Mouse (Mus musculus) myocyte (in vitro differentiated cells): Measurements from ENCODE around the gene Ctf2.

Experiments used
- CEBPB ChIP-seq: IDR thresholded peaks from 2 replicates; pipeline ENCODE4 v1.6.1; 2011; ENCODE audit warnings: mild to moderate bottlenecking, moderate library complexity; ENCODE audit not compliant: poor library complexity, insufficient read depth, severe bottlenecking
- E2F4 ChIP-seq: IDR thresholded peaks from one replicate; pipeline ENCODE4 v1.6.1; 2011; ENCODE audit warnings: mild to moderate bottlenecking, control low read depth, moderate library complexity; ENCODE audit not compliant: insufficient read depth
- MAX ChIP-seq: IDR thresholded peaks from one replicate; pipeline ENCODE4 v1.6.1; 2011; ENCODE audit warnings: low read depth, mild to moderate bottlenecking, control low read depth
- MYOD1 ChIP-seq, 3 experiments: IDR thresholded peaks; one replicate each; pipeline ENCODE4 v1.6.1; 2011; ENCODE audit warnings: control low read depth in 2 of 3, low read depth in 2 of 3, mild to moderate bottlenecking in 2 of 3, moderate library complexity in 1 of 3; ENCODE audit not compliant: insufficient read length in 2 of 3, control insufficient read depth in 1 of 3
- MYOG ChIP-seq, 3 experiments: IDR thresholded peaks; one replicate each; pipeline ENCODE4 v1.6.1; 2011; ENCODE audit warnings: control low read depth in 2 of 3, low read depth in 2 of 3, mild to moderate bottlenecking in 2 of 3; ENCODE audit not compliant: insufficient read length in 2 of 3, control insufficient read depth in 1 of 3, insufficient read depth in 1 of 3
- POLR2A ChIP-seq: IDR thresholded peaks from one replicate; pipeline ENCODE4 v1.6.1; 2011; ENCODE audit warnings: low read depth, mild to moderate bottlenecking, control low read depth, moderate library complexity; ENCODE audit not compliant: insufficient read length
- POLR2AphosphoS2 ChIP-seq: IDR thresholded peaks from one replicate; pipeline ENCODE4 v1.6.1; 2011; ENCODE audit warnings: low read depth, control low read depth; ENCODE audit not compliant: insufficient read length
- REST ChIP-seq: IDR thresholded peaks from one replicate; pipeline ENCODE4 v1.6.1; 2011; ENCODE audit warnings: mild to moderate bottlenecking, control low read depth, moderate library complexity; ENCODE audit not compliant: insufficient read depth, insufficient read length
- SRF ChIP-seq: IDR thresholded peaks from one replicate; pipeline ENCODE4 v1.6.1; 2011; ENCODE audit warnings: low read depth; ENCODE audit not compliant: control insufficient read depth, insufficient read length
- TCF12 ChIP-seq: IDR thresholded peaks from one replicate; pipeline ENCODE4 v1.6.1; 2011; ENCODE audit warnings: mild to moderate bottlenecking, control low read depth; ENCODE audit not compliant: poor library complexity, insufficient read depth, severe bottlenecking
- TCF3 ChIP-seq: IDR thresholded peaks from one replicate; pipeline ENCODE4 v1.6.1; 2011; ENCODE audit warnings: low read depth, control low read depth; ENCODE audit not compliant: insufficient read length
- USF1 ChIP-seq: IDR thresholded peaks from one replicate; pipeline ENCODE4 v1.6.1; 2011; ENCODE audit warnings: low read depth, mild to moderate bottlenecking, control low read depth, moderate library complexity

DNA sequence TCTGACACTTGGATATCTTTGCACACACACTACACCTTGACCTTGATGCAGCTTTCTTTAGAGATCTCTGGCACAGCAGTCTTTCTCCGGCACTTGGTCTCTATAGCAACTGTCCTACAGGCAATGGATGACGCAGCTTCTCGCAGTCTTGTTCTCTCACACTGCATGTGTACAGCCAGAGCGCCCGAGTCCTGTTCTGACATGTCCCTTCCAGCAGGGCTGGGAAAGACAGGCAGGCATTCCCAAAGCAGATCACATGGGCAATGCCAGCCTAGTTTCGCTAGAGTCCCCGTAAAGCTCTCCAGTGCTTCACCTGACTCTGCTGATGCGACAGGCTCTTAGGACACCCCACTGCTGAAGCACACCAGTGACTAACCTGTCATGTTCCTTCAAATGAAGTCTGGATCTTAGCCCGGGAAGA lies 56.6 kb downstream of the Ctf2 start:
- TF ChIP-seq POLR2A, result no peak
- TF ChIP-seq TCF3, result no peak
- no peak for TF ChIP-seq TCF12
- TF ChIP-seq USF1, result no peak
- no peak for TF ChIP-seq E2F4
- TF ChIP-seq MAX, result no peak
- TF ChIP-seq CEBPB, result no peak
- TF ChIP-seq POLR2AphosphoS2, result no peak
- no peak for TF ChIP-seq MYOG (IDR thresholded peaks at IDR 0.05; ENCODE audit: control insufficient read depth in 1 of 3, insufficient read depth in 1 of 3, insufficient read length in 2 of 3, low read depth in 2 of 3)
- TF ChIP-seq MYOD1 (IDR thresholded peaks at IDR 0.05; ENCODE audit: control insufficient read depth in 1 of 3, insufficient read length in 2 of 3, low read depth in 2 of 3), result no peak
- no peak for TF ChIP-seq SRF
- TF ChIP-seq REST, result no peak
